Mouse (Mus musculus) neural tube, embryonic 14.5 days (tissue): Measurements from ENCODE around the gene Sash3. TPM values are rescaled to one million over a fixed set of nuclear protein-coding genes. Genes with fewer than 3 reads are reported as not detected.

Experiments used
- ATAC-seq: fragments of 200-750 bp; cut with Nextera tagmentation; 2 replicates; pipeline ENCODE4 v1.8.0; 2017; ENCODE audit warnings: low read depth, mild to moderate bottlenecking, moderate TSS enrichment, moderate library complexity
- H3K27ac ChIP-seq: fragments of 300-500 bp; sonication (generic); 2 replicates; pipeline ENCODE4 v1.5.1; 2014; ENCODE audit warnings: low read depth, mild to moderate bottlenecking, control low read depth, low read length, moderate library complexity, mixed read lengths
- H3K27me3 ChIP-seq: fragments of 300-500 bp; sonication (generic); 2 replicates; pipeline ENCODE4 v1.6.1; 2014; ENCODE audit warnings: low read length; ENCODE audit not compliant: control insufficient read depth, insufficient read depth
- H3K36me3 ChIP-seq: fragments of 300-500 bp; sonication (generic); 2 replicates; pipeline ENCODE4 v1.6.1; 2014; ENCODE audit warnings: low read length, mixed read lengths; ENCODE audit not compliant: control insufficient read depth, insufficient read depth
- H3K4me1 ChIP-seq: fragments of 300-500 bp; sonication (generic); 2 replicates; pipeline ENCODE4 v1.6.1; 2014; ENCODE audit warnings: low read length; ENCODE audit not compliant: control insufficient read depth, insufficient read depth
- H3K4me2 ChIP-seq: fragments of 300-500 bp; sonication (generic); 2 replicates; pipeline ENCODE4 v1.6.1; 2014; ENCODE audit warnings: mild to moderate bottlenecking, low read depth, low read length, control low read depth
- H3K4me3 ChIP-seq: fragments of 300-500 bp; sonication (generic); 2 replicates; pipeline ENCODE4 v1.5.1; 2014; ENCODE audit warnings: low read depth, low read length, control low read depth, mixed read lengths
- H3K9ac ChIP-seq: fragments of 300-500 bp; sonication (generic); replicated peaks from 2 replicates; pipeline ENCODE4 v1.6.1; 2014; ENCODE audit warnings: low read depth, mild to moderate bottlenecking, control low read depth, low read length, mixed read lengths
- H3K9me3 ChIP-seq: fragments of 300-500 bp; sonication (generic); 2 replicates; pipeline ENCODE4 v1.6.1; 2016; ENCODE audit warnings: low read length; ENCODE audit not compliant: control insufficient read depth
- WGBS: fragments of 180-500 bp; shearing (Covaris S2); extraction: QIAGEN DNeasy Blood & Tissue Kit; methylation state at CpG from one replicate; pipeline ENCODE4 v1.1.7; 2014; 5-methylcytosine and 5-hydroxymethylcytosine counted together
- polyA plus RNA-seq: library from polyadenylated mRNA; unstranded; fragments of >200 nt; fragmentation: Nextera tagmentation; extraction: Ambion mirVana; gene quantifications from 2 replicates; pipeline ENCODE4 v1.2.1, GENCODE M21; 2014

Gene Sash3
- polyA plus RNA-seq = 0.66 and 1.4 TPM in 2 replicates

DNA sequence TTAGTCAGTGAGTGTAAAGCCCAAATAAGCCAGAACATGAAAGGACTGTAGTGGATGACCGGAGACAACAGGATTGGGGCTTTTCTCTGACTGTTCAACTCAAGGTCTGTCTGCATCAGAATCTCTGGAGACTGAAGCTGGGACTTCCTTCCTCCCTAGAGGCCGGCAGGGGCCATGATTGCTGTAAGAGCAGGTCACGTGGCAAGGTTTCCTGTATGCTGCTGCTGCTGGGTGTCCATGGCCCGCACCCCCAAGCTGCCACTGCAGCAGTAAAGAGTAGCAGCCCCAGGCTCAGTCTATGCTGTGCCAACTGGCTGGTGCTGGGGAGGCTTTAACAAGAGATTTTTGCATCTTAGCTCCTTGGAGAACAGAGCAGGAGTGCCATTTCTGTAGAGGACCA is at the start of gene Sash3:
Gene Sash3 (plus strand): TSS at position 175 of the 400 bp plus-strand sequence.
- Histone ChIP-seq H3K27ac (no peak within 1 kb of the TSS), H3K4me1 (no peaks in the 10 kb centered on the region), H3K4me2 (no peak within 1 kb of the TSS), H3K27me3 (no peaks in the 10 kb centered on the region), H3K9ac (no peak within 1 kb of the TSS), H3K36me3 (no peaks in the 10 kb centered on the region), H3K9me3 (no peaks in the 10 kb centered on the region), H3K4me3 (no peak within 1 kb of the TSS)
- no peak for ATAC-seq
- 86% methylated on average over 4 of the region's 4 CpGs for WGBS

- Histone ChIP-seq H3K4me2 (no peak overlapping the region), H3K9me3 (no peaks in the 10 kb centered on the region), H3K9ac (no peak overlapping the region), H3K4me1 (no peaks in the 10 kb centered on the region), H3K27me3 (no peaks in the 10 kb centered on the region), H3K4me3 (no peak overlapping the region), H3K27ac (no peak overlapping the region), H3K36me3 (no peaks in the 10 kb centered on the region)
- no peak for ATAC-seq
- WGBS = 28% methylated on average over 8 of the region's 8 CpGs
Observed at GRCm38 (mm10) chrX:48096580-48096979, 49.7 kb upstream of the Sash3 start.

DNA sequence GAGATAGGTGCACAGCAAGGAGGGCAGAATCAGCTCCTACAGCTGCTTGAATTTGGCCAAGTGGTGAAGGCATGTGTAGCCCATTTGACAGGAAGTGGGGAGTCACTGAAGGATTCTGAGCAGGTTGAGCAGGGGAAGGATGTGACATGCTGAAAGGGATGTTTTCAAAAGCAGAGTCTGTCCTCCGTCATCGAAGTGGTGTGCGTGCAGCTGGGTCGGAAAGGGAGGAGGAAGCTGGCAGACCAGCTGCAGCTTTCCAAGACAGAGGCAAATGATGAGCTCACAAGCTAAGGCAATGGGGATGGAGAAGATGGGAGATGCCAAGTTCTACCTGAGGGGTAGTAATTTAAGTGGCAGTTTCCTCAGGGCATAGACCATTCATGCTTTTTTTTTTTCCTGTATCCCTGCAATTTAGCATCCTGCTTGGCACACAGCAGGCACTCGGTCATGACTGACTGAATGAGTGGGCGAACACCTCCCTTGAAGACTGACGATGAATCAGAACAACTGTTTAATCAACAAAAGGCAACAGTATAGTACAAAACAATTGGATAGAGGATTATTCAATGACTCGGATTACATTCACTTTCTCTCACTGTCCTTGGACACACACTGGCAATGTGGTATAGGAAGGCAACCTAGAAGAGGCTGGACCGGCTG is 47.6 kb upstream of the Sash3 start:
- H3K9ac ChIP-seq = no peak overlapping the region
- H3K36me3 ChIP-seq = no peaks in the 10 kb centered on the region
- no peaks in the 10 kb centered on the region for H3K9me3 ChIP-seq
- WGBS = 81% methylated on average over 9 of the region's 9 CpGs
- no peaks in the 10 kb centered on the region for H3K27me3 ChIP-seq
- H3K27ac ChIP-seq = no peak overlapping the region
- ATAC-seq = no peak
- H3K4me1 ChIP-seq = no peaks in the 10 kb centered on the region
- H3K4me3 ChIP-seq = no peak overlapping the region
- no peak overlapping the region for H3K4me2 ChIP-seq

- Histone ChIP-seq H3K4me3 (no peak overlapping the region), H3K4me1 (no peaks in the 10 kb centered on the region), H3K4me2 (no peak overlapping the region), H3K27ac (no peak overlapping the region), H3K27me3 (no peaks in the 10 kb centered on the region), H3K9me3 (no peaks in the 10 kb centered on the region), H3K36me3 (no peaks in the 10 kb centered on the region), H3K9ac (no peak overlapping the region)
- no peak for ATAC-seq
- WGBS = 50% methylated on average over 1 of the region's 1 CpGs
Observed at GRCm38 (mm10) chrX:48099871-48100270, 46.4 kb upstream of the Sash3 start.

GRCm38 (mm10) chrX:48103256-48103655 is 43.0 kb upstream of the Sash3 start:
- Histone ChIP-seq H3K4me1 (no peaks in the 10 kb centered on the region), H3K4me3 (no peak overlapping the region), H3K4me2 (no peak overlapping the region), H3K9me3 (no peaks in the 10 kb centered on the region), H3K27me3 (no peaks in the 10 kb centered on the region), H3K9ac (no peak overlapping the region), H3K36me3 (no peaks in the 10 kb centered on the region), H3K27ac (no peak overlapping the region)
- ATAC-seq = no peak
- WGBS = 77% methylated on average over 3 of the region's 3 CpGs

DNA sequence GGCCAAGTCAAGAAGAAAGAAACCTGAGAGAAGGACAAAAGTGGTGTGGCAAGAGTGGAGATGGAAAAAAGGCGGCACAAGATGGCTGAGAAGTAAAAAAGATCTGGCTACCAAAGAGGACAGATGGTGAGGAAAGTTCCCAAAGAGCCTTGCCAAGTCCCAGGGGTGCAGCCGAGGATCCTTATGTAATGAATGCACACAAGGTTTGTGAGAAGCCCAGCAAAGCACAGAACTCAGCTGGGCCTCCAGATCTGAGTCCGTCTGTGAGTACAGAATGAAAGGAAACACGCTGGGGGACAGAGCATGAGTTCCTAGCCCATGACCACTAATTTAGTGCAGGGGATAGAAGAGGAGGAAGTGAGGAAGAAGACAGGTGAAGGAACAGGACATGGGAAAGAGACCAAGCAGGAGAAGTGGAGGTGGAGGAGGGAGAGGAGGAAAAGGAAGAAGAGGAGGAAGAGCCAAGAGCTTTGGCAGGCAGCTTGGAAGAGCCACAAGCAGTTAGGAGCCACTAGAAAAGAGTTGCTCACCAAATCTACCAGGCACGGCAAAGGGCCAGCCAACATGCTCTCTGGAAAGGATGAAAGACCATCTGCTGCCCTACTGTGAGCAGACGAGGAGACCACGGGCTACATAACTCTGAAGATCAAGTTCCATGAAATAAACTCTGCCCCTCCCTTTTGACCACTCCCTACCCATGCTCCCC is 41.3 kb upstream of the Sash3 start:
- H3K4me2 ChIP-seq = no peak overlapping the region
- H3K27ac ChIP-seq = no peak overlapping the region
- no peaks in the 10 kb centered on the region for H3K4me1 ChIP-seq
- H3K27me3 ChIP-seq = no peaks in the 10 kb centered on the region
- no peaks in the 10 kb centered on the region for H3K36me3 ChIP-seq
- no peak for ATAC-seq
- H3K9ac ChIP-seq = no peak overlapping the region
- H3K4me3 ChIP-seq = no peak overlapping the region
- H3K9me3 ChIP-seq = no peaks in the 10 kb centered on the region
- WGBS = 75% methylated on average over 7 of the region's 7 CpGs

DNA sequence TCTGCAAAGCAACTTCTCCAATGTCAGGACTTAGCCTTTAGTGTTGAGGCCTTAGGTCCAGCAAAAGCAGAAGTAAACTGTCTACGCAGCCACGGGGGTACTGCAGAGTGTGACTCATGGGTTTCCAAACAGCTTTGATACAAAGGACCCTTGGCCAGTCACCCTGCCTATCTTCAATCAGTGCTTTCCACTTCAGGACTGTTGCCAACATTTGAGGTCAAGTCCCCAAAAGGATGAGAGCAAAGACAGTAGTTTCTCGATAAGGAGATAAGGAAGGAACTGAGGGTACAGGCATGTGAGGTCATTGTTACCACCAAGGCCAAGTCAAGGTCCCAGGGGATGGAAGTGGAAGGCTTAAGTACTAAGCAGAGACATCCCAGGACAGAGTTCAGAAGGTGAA is 40.0 kb upstream of the Sash3 start:
- Histone ChIP-seq H3K4me2 (no peak overlapping the region), H3K9me3 (no peaks in the 10 kb centered on the region), H3K27ac (no peak overlapping the region), H3K36me3 (no peaks in the 10 kb centered on the region), H3K9ac (no peak overlapping the region), H3K4me3 (no peak overlapping the region), H3K27me3 (no peaks in the 10 kb centered on the region), H3K4me1 (no peaks in the 10 kb centered on the region)
- no peak for ATAC-seq
- WGBS = 84% methylated on average over 3 of the region's 3 CpGs

- H3K27ac ChIP-seq = no peak within 1 kb of the TSS
- ATAC-seq = no peak
- no peaks in the 10 kb centered on the region for H3K9me3 ChIP-seq
- WGBS = 70% methylated on average over 6 of the region's 6 CpGs
- H3K4me1 ChIP-seq = no peaks in the 10 kb centered on the region
- H3K4me2 ChIP-seq = no peak within 1 kb of the TSS
- H3K27me3 ChIP-seq = no peaks in the 10 kb centered on the region
- no peak within 1 kb of the TSS for H3K4me3 ChIP-seq
- no peak within 1 kb of the TSS for H3K9ac ChIP-seq
- no peaks in the 10 kb centered on the region for H3K36me3 ChIP-seq
Observed at GRCm38 (mm10) chrX:48108394-48109315, 37.6 kb upstream of the Sash3 start, which contains the start of gene Xpnpep2. Gene Xpnpep2, plus strand, starts transcription at chrX:48108725.

DNA sequence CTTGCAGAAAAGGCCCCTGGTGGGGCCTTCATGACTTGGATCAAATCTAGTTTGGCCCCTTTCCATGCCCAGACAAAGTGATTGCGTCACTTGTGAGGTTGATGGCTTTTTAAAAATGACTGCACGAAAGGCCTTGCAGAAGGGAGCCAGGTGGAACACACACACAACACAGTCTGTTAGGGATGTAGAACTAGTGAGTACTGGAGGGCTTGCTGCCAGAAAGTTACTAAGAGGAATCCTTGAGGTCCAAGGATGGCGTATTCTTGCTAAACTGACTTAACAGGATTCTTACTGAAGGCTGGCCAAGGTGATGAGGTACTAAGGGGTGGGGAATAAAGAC is 37.0 kb upstream of the Sash3 start:
- Histone ChIP-seq H3K4me3 (no peak overlapping the region), H3K9ac (no peak overlapping the region), H3K36me3 (no peaks in the 10 kb centered on the region), H3K4me2 (no peak overlapping the region), H3K9me3 (no peaks in the 10 kb centered on the region), H3K27ac (no peak overlapping the region), H3K4me1 (no peaks in the 10 kb centered on the region), H3K27me3 (no peaks in the 10 kb centered on the region)
- WGBS = 92% methylated on average over 3 of the region's 3 CpGs
- ATAC-seq = no peak
